Mouse (Mus musculus): Measurements from ENCODE around the gene Tbc1d22b. TPM values are rescaled to one million over a fixed set of nuclear protein-coding genes. Genes with fewer than 3 reads are reported as not detected.
A peak's percentile ranks its signal among the peaks of the same experiment; 100 is the strongest.
"Not testable (repeated sequence)": the region's sequence is repeated elsewhere in the genome, so short reads cannot be mapped to it uniquely, and the experiment has no call there.

The Tbc1d22b gene
- total RNA-seq (2021) = 1 to 10 TPM; 9.3 to 9.8 TPM
- long read RNA-seq, experiment 1, transcript Tbc1d22b-201 (13 exons, 3,595 nt) = major isoform, 14 of 21 reads
- long read RNA-seq, experiment 1, partial matches to known transcripts = 2 of 21 reads
- long read RNA-seq, experiment 1, other reads (novel, unspliced or antisense) = 3 of 21 reads
- long read RNA-seq, experiment 2, transcript Tbc1d22b-201 (13 exons, 3,595 nt) = major isoform, 7 of 13 reads
- long read RNA-seq, experiment 2, partial matches to known transcripts = 4 of 13 reads
- long read RNA-seq, experiment 2, other reads (novel, unspliced or antisense) = 2 of 13 reads

DNA sequence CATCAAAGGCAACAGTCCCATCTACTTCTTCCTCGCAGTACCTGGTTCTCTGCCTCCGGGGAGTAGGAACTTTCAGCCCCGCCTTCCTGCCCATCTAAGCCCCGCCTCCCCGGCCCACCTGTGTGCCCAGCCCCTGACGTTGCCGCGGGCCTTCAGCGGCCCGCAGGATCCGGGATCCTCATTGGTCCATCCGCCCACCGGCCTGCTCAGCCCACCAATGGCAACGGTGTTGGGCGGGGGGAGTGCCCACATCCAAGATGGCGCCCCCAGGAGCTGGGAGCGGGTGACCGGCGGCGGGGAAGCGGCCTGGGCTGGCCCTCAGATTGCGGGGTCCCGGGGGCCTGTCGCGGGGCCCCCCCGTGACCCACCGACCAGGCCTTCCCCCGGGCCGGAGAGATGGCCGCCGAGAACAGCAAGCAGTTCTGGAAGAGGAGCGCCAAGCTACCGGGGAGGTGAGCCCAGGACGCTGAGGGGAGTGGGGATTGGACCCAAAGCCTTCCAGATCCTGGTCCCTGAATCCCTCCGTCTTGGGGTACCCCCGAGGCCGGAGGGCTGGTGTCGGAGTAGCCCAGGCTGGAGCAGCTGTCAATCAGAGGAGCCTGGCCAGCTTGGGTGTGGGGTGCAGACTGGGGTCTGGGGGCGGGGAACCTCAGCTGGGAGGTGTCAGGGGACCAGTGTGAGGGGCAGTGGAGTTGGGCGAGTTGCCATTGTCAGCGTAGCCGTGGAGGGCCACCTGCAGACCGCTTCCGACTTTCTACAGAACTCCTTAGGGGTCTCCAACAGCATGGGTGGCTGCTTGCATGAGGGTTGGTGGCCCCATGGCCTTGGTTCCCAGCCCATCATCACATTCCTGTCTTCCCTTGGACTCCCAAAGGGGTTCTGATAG lies at the start of gene Tbc1d22b, which contains the start of gene Gm17657:
TSS of gene Tbc1d22b (plus strand) at position 243 of the 886 bp plus-strand sequence.
TSS of gene Gm17657 (minus strand) at position 96 of the 886 bp plus-strand sequence.
- peak; percentile 91 for DNase-seq

DNA sequence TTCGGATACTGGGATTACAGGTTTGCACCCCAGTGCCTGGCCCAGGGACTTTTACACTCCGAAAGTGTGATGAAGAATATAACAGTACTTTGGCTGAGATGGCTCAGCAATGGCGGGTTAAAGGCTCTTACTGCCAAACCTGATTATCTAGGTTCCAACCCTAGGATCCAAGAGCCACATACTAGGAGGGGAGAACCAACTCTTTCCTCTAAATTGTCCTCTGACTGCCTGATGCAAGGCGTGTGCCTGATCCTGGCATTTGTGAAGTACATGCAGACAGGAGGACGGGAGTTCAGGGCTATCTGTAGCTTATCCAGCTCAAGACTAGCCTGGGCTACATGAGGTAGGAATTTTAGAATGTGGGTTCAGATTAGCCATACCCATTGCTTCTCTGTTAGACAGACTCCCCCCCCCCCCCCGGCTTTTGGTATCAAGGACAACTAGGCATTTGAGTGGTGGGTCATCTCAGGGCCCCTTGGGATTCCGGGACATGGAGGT lies 49.3 kb upstream of the Tbc1d22b start:
- no peak for DNase-seq

DNA sequence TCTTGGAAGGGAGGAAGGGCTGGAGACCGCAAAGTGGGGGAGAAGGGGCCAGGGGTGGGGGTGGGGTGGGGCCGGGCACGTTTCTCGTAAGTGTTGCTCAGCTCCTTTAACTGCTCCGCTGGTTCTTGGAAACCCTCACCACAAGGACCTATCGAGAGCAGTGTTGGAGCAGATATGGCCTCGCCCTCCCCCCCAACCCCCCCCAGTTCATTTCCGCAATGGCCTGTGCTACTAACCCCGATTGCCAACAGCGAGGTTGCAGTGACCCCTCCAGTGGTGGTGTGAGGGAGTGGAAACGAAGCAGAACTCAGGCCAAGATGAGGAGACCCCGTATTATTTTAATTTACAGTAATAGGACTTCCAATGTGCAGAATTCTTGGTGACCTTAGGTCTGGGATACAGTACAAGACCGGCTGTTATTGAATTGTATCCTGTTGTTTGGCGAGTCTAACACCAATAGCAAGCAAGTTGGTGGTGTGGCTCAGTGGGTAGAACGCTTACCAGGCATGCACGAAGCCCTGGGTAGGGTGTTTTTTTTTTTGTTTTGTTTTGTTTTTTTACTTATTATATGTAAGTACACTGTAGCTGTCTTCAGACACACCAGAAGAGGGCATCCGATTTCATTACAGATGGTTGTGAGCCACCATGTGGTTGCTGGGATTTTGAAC lies 48.6 kb upstream of the Tbc1d22b start:
- DNase-seq = no peak

DNA sequence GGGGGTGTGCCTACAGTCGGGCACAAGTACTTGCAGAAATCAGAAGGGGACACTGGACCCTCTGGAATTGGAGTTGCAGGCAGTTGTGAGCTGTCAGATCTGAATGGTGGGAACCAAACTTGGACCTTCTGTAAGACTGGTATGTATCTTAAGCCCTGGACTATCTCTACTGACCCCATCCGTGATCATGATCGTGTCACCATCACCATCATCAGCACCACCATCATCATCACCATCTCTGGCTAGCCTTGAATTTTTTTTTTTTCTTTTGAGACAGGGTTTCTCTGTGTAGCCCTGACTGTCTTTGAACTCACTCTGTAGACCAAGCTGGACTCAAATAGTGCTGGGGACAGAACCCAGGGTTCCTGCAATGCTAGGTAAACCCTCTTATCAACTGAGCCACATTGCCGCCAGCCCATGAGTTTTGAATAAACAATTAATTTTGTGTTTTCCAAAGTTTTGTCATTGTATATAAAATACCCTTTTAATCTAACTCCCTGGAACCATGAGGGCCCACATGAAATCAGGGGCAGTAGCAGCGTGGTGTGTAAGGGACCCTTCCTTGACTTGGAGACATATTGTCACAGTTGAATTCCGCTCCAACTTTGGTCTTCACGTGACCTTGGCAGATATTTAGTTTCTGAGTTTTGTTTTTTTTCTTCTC lies 47.4 kb upstream of the Tbc1d22b start:
- no peak for DNase-seq

DNA sequence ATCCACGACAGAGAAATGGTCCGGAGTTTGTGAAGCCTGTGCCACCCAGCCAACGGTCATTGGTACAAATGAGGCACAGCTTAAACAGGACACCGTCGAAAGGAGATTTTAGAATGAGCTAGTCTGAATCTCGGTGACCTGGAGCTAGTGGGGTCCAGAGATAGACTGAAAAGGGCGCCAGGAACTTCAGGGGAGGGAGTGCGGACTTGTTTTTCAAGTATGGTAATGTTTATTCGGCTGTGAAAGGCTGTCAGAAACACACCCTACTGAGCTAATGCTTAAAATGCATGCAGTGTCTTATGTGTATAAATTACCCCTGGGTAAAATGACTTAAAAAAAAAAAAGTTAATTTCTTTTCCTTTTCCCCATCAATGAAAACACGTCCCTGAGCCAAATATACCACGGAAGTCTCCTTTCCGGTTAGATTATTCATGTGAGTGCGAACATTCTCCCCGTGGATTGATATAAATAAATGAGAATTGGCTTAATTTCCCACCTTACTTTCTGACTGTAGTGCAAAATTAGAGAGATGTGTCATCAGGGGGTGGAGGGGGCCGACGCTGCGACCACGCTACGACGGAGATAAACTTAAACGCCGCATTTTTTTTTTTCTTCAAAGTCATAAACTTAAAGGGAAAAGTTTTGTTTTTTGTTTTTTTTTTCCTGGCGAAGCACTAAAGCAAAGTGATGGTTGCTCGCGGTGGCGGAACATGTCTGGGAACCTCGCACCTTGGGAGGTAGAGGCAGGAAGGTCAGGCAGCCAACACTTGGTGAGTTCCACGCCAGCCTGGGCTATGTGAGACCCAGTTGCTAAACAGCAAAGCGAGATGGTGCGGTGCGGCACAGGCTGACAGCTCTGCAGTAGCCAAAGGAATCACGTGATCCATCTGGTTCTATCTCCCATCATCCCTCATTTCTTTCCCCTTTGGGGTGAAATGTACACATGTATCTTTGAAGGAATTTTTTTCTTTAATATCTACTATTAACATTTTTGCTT lies 46.6 kb upstream of the Tbc1d22b start:
- no peak for DNase-seq

DNA sequence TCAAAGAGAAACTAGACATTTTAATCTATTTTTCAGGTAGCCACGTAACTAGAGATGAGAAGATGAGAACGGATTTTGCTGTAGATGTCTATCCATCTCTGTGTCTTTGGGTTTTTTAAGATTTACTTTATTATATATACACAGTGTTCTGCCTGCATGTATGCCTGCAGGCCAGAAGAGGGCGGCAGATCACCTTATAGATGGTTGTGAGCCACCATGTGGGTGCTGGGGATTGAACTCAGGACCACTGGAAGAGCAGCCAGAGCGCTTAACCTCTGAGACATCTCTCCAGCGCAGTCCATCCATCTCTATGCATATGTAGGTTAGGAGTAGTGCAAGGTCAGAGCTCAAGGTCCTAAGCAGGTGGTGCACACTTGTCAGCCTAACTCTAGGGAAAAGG lies 45.9 kb upstream of the Tbc1d22b start:
- DNase-seq = no peak

DNA sequence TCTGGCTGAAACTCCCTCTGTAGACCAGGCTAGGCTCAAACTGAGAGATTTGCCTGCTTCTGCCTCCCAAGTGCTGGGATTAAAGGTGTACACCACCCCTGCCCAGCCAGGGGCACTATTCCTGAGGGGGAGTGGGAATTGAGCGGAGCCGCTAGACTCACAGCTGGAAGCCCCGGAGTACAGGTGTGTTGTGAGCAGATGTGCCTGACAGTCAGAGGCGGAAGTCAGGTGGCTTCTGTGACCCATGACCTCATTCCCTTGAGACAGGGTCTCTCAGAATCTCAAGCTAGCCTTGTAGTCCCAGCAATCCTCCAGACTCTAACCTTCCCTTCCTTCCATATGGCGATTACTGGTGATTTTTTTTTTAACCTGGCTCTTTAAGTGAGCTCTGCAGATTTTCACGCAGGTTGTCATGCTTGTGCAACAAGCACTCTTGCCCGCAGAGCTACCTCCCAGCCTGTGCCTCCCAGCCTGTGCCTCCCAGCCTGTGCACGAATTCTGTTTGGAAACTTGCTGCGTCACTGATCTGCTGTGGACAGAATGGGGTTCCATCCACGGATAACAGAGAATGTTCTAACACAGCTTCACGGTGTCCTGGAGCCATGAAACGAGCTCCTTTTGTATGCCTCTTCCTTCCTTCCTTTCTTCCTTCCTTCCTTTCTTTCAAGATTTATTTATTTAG lies 40.5 kb upstream of the Tbc1d22b start:
- no peak for DNase-seq

DNA sequence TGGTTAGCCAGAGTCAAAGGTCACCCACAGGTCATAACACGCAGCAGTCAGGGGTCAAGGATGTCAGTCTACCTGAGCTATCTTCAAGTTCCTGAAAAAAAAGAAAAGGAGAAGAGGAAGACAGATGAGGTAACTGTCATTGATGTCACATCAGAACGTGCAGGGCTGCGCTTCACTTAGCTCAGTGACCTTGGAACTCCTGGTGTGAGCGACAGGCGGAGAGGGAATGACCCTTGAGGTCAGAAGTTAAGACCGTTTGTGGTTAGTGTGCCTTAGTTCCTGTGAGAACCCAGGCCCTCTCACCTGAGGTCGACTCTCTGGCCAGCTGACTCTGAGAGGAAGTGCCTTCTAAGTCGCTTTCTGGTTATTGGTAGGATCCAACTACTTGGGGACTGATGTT lies 38.9 kb upstream of the Tbc1d22b start:
- no peak for DNase-seq

DNA sequence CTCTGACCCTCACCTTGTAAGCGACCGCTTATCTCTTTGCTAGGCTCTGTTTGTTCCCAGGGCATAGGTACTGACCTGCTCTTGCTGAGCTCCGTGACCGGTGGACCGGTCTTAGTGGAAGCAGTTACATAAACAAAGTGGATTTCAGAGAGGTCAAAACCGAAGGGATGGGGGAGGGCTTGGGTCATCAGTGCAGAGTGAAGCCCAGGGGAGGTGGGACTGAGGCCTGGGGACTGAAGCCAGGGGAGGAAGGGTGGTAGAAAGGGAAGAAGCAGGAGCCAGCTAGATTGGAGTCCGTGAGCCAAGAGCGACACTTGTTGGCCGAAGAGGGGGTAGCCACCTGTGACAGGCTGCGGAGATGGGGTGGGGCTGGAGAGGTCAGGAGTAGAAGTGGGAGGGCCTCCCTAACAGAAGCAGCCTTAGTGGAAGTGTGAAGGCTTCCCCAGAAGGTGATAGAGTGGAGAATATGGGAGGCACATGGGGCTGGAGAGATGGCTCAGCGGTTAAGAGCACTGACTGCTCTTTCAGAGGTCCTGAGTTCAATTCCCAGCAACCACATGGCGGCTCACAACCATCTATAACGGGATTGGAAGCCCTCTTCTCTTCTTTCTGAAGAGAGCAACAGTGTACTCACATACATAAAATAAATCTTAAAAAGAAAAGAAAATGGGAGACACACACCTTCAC lies 36.4 kb upstream of the Tbc1d22b start:
- DNase-seq = peak; percentile 43

DNA sequence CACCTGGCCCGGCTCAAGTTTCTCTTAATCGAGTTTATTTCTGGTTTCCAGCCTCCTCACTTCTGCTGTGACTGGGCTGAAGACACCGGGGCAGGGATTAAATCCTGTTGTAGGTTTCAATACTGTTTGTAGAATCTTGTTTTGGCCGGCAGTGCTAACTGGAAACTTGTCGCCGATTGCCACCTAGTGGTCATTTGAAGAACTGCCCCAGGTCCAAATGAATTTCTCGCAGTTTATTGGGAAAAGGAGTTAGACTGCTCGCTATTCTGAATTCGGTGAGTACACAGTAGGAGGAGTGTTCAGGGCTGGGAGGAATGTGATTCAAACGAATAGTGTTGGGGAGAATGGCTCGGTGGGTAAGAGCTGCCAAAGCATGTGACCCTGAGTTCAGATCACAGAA lies 35.1 kb upstream of the Tbc1d22b start:
- peak; percentile 73 for DNase-seq

DNA sequence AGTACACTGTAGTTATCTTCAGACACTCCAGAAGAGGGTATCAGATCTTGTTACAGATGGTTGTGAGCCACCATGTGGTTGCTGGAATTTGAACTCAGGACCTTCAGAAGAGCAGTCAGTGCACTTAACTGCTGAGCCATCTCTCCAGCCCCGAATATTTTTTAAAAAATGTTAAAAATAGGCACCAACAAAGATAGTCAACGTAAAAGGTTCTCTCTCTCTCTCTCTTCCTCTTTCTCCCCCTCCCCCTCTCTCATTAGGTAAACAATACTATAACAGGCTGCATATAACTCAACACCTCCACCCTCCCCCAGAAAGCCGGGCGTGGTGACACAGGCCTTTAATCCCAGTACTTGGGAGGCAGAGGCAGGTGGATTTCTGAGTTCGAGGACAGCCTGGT lies 30.9 kb upstream of the Tbc1d22b start:
- not testable (repeated sequence) for DNase-seq

DNA sequence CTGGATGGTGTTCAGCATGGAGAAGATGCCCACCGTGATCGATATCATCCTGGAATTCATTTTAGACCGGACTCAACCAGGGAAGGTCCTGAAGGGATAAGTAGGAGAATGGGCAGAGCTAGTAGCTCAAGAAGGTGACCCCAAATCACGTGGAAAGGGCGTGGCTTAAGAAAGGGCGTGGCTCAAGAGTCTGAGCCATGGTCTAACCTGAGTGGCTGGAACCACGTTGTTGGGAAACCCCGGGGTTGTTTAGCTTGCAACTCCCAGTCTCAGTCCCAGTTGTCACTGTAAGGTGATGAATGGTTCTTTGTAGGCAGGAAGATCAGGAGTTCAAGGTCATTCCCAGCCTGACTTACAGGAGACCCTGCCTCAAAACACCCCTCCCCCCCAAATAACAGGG lies 29.9 kb upstream of the Tbc1d22b start:
- no peak for DNase-seq

DNA sequence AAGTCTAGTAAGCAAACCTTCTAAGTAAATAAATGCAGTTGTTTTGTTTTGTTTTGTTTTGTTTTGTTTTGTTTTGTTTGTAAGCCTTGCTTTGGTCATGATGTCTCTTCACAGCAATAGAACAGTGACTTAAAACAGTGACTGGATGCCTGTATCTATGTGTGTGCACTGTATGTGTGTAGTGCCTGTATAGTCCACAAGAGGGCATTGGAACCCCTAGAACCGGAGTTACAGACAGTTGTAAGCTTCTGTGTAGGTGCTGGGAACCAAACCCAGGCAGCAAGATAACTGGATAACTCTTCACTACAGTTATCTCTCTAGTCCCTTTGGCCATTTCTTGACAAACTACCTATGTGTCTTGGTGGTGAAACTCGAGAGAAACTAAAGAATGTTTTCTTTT lies 24.0 kb upstream of the Tbc1d22b start:
- no peak for DNase-seq

DNA sequence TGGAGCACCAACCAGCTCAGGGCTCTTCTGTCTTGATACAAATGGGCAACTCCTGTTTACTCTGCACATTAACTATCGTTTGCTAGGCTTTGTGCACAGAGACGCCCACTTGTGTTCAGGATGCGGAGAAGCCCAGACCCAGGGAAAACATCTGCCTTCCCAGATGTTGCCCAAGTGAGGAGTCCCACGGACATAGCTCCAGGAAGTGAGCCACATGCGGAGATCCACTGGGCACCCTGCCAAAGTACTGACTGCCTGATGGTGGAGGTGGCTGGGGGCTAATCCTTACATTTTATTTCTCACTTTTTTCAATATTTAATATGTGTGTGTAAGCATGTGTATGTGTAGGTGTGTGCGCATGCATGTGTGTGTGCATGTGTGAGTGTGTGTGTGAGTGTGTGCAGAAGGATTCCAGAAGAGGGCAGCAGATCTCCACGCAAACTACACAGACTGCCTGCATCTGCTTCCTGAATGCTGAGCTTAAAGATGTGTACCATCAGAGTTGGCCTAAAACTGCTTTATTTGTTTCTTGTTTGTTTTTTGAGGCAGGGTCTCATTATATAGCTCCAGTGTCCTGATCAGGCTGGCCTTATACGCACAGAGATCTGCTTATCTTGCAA lies 20.9 kb upstream of the Tbc1d22b start:
- peak; percentile 25 for DNase-seq

DNA sequence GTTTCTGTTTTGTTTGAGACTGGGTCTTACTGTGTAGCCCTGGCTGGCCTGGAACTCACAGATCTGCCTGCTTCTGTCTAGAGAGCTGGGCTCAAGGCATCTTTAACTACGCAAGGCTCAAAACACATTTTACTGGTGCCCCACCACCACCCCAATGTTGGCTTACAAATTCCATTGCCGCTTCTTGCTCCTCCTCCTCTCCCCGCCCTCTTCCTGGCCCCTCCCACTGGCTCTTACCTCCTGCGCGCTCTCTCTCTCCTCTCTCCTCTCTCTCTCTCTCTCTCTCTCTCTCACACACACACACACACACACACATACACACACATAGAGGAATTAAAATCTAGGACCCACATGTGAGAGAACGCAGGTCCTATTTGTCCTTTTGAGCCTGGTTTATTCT lies 19.1 kb upstream of the Tbc1d22b start:
- no peak for DNase-seq

DNA sequence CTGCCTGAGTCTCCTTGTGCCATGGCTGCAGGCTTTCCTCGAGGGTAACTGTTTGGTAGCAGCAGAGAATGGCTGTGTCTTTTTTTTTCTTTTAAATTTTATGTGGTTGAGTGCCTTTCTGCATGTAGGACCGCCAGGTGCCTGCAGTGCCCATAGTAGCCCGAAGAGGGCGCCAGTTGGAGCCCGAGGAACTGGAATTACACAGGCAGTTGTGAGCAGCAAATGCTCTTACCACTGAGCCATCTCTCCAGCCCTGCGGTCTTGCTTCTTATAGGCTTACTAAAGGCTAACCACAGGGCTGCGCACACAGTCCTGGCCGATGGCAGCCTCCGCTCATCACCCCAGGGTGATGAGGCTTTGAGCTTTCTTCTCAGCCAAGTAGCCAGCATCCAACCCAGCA lies 18.3 kb upstream of the Tbc1d22b start:
- no peak for DNase-seq

DNA sequence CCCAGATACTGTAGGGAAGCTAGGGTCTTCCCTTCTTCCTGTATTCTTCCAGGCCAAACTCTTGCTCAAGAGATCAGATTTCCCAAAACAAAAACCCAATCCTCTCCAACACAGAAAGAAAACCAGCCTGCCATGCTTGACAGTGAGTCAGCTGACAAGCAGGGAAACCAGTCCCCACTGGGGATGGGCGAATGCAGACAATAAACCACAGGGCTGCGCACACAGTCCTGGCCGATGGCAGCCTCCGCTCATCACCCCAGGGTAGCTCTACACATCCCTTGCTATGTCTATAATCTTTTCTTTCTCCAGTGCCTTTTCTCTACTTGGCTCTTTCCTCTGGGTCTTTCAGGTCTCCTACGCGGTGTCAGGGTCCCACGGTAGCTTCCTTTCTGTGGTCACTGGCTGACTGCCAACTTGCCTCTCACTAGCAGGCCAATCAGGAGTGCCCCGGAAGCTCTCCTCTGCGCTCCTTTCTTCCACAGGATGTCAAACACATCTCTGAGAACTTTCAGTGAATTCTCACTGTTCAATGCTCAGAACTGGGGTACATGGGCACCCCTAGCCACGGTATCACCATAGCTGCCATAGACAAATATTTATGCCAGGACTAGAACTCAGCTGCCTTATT lies 17.7 kb upstream of the Tbc1d22b start:
- no peak for DNase-seq

DNA sequence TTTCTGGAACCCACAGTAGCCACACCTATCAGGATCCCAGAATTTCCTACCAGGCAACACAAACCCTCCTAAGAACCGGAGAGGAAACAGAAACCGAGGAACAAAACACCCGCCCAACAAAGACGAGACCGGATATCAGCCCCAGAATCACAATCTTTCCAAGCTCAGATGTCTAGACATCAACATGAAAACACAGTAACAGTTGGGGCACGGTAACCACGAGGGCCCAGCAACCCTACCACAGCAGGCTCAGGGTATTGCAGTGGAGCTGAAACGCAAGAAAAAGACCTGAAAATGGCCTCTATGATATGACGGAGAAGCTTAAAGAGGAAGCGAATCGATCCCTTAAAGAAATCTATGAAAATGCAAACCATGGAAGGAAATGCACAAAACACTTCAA lies 15.7 kb upstream of the Tbc1d22b start:
- no peak for DNase-seq

DNA sequence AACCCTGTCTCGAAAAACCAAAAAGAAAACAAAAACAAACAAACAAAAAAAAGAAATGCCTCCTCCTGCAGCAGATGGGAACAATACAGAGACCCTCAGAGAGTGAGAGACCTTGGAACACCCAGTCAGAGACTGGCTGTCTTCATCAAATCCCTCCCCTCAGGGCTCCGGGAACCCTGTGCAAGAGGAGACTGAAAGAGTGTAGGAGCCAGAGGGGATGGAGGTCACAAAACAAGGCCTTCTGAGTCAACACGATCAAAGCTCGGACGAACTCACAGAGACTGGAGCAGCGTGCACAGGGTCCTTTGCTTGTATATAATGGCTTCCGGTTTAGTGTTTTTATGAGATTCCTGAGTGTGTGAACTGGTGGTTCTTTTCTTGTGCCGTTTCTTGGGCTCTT lies 9.2 kb upstream of the Tbc1d22b start:
- no peak for DNase-seq
